Mouse (Mus musculus) heart, adult 2 months (tissue): ENCODE measurements around the gene Pkd2.

Experiments
- CTCF ChIP-seq: fragments of 200-600 bp; IDR thresholded peaks from 2 replicates; pipeline ENCODE4 v1.8.1; 2022; ENCODE audit warnings: antibody characterized with exemption, mild to moderate bottlenecking, moderate library complexity
- EP300 ChIP-seq: fragments of 200-500 bp; IDR thresholded peaks from 2 replicates; pipeline ENCODE4 v1.6.1; 2011; ENCODE audit warnings: low read depth, low read length, control low read depth; ENCODE audit not compliant: insufficient read depth
- POLR2A ChIP-seq: fragments of 200-500 bp; IDR thresholded peaks from 2 replicates; pipeline ENCODE4 v1.6.1; 2011; ENCODE audit warnings: mild to moderate bottlenecking, low read depth, low read length, control low read depth; ENCODE audit not compliant: insufficient read depth

- TF ChIP-seq POLR2A (no peak), CTCF (no peak), EP300 (no peak)
Observed at GRCm38 (mm10) chr5:104460856-104461255, 1.6 kb downstream of the Pkd2 start.
